Mouse (Mus musculus): ENCODE measurements around the gene Pip5kl1. TPM values are rescaled to one million over a fixed set of nuclear protein-coding genes. Genes with fewer than 3 reads are reported as not detected.

Pip5kl1 gene
- polyA plus RNA-seq, 1 experiment, result 0.36 TPM

DNA sequence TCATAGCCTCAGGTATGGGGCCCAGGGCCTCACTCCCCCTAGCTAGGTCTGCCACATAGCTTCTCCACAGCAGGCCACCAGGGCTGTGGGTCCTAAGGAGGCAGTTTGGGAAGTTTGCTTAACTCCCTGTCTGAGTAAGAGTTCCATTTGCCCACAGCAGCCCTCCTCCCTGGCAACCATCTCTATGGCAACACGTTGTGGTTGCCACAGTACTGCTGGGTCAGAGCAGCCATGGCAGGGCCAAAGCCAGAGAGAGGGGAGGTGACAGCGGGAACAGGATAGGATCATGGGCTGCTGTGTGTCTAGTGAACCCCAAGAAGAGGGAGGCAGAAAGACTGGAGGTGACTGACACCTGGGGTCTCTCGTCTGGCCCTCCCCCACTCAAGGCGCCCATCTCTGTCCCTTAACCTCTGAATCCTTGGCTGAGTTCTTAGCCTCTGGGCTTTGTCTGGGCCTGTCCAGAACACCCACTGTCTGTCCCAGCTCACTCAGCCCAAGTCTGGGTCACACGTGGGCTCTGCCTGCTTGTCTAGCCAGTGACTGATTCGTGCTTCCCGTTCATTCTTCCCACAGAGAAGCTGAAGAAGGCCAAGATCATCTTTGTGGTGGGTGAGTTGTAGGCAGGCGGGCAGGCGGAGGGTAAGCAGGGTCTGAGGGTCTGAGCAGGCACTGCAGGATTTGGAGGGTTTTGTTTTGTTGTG, 54.8 kb downstream of the Pip5kl1 start:
- TF ChIP-seq GATA1 (IDR thresholded peaks at IDR 0.05; ENCODE audit: low read length), result no peak

DNA sequence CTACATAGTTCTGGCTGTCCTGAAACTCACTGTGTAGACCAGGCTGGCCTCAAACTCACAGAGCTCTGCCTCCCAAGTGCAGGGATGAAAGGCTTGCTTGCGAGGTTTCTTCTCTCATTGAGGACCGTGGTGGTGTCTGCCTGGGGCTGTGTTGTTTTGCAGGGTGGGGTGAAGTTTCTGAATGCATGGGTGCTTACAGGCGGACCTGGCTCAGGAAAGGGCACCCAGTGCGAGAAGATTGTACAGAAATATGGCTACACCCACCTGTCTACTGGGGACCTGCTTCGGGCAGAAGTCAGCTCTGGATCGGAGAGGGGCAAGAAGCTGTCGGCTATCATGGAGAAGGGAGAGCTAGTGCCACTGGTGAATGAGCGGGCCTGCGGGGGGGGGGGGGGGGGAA, 55.4 kb downstream of the Pip5kl1 start:
- TF ChIP-seq GATA1 (IDR thresholded peaks at IDR 0.05; ENCODE audit: low read length), result no peak

DNA sequence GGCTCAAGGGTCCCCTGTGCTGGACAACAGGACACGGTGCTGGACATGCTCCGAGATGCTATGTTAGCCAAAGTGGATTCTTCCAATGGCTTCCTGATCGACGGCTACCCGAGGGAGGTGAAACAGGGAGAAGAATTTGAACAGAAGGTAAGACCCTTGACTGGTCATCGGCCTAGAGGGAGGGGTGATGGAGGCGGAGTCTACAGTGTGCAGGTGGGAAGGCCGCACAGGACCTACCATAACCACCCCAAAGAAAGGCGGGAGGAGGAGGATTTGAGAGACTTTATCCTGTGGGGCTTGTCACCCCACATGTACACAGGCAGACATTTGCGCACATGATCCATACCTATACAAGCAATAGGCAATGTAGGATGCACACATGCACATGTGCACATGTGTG, 56.4 kb downstream of the Pip5kl1 start:
- no peak for TF ChIP-seq GATA1 (IDR thresholded peaks at IDR 0.05; ENCODE audit: low read length)

- no peak for TF ChIP-seq GATA1 (IDR thresholded peaks at IDR 0.05; ENCODE audit: low read length)
These were observed 57.3 kb downstream of the Pip5kl1 start for GRCm38 (mm10) chr2:32631737-32632394.

Other genes with a start within 250 kb of the Pip5kl1 start
- 342 and 353 TPM in 2 replicates for gene Ciz1, start 222.5 kb upstream of the Pip5kl1 start, polyA plus RNA-seq (2012)
- gene Dnm1, start 221.5 kb upstream of the Pip5kl1 start, polyA plus RNA-seq (2012), result 0.04 and 0.13 TPM in 2 replicates
- gene 1110008P14Rik, start 192.9 kb upstream of the Pip5kl1 start, polyA plus RNA-seq (2012), result 68.1 and 99.6 TPM in 2 replicates
- gene Lcn2, start 186.5 kb upstream of the Pip5kl1 start, polyA plus RNA-seq (2012), result not detected in 2 replicates
- 8.1 and 10.6 TPM in 2 replicates for gene Ptges2, start 178.9 kb upstream of the Pip5kl1 start, polyA plus RNA-seq (2012)
- 8.4 and 10.4 TPM in 2 replicates for gene Naif1, start 124.3 kb upstream of the Pip5kl1 start, polyA plus RNA-seq (2012)
- 10.0 and 11.7 TPM in 2 replicates for gene Slc25a25, start 123.4 kb upstream of the Pip5kl1 start, polyA plus RNA-seq (2012)
- gene Fam102a, start 39.5 kb upstream of the Pip5kl1 start, polyA plus RNA-seq (2012), result 11.4 and 12.0 TPM in 2 replicates
- gene Dpm2, start 3.9 kb upstream of the Pip5kl1 start, polyA plus RNA-seq (2012), result 7.4 and 8.5 TPM in 2 replicates
- gene 9430097D07Rik, start 887 bp downstream of the Pip5kl1 start, polyA plus RNA-seq (2012), result not detected in 2 replicates
- gene St6galnac4, start 12.3 kb downstream of the Pip5kl1 start, polyA plus RNA-seq (2012), result 25.5 and 29.4 TPM in 2 replicates
- gene St6galnac6, start 24.9 kb downstream of the Pip5kl1 start, polyA plus RNA-seq (2012), result 47.5 and 58.6 TPM in 2 replicates
- 0.63 and 0.94 TPM in 2 replicates for gene Ak1, start 47.0 kb downstream of the Pip5kl1 start, polyA plus RNA-seq (2012)
- gene Eng, start 71.8 kb downstream of the Pip5kl1 start, polyA plus RNA-seq (2012), result 0.31 and 0.61 TPM in 2 replicates
- 116 and 172 TPM in 2 replicates for gene Fpgs, start 129.3 kb downstream of the Pip5kl1 start, polyA plus RNA-seq (2012)
- 76.1 and 131 TPM in 2 replicates for gene Cdk9, start 138.3 kb downstream of the Pip5kl1 start, polyA plus RNA-seq (2012)
- gene Sh2d3c, start 146.3 kb downstream of the Pip5kl1 start, polyA plus RNA-seq (2012), result not detected in 2 replicates
- not detected in 2 replicates for gene 6330409D20Rik, start 166.2 kb downstream of the Pip5kl1 start, polyA plus RNA-seq (2012)
- 37.0 and 41.8 TPM in 2 replicates for gene Tor2a, start 182.4 kb downstream of the Pip5kl1 start, polyA plus RNA-seq (2012)
- 0.02 TPM in 1 of 2 replicates, not detected in the other for gene Ttc16, start 200.8 kb downstream of the Pip5kl1 start, polyA plus RNA-seq (2012)
- 5.8 and 7.0 TPM in 2 replicates for gene Ptrh1, start 201.0 kb downstream of the Pip5kl1 start, polyA plus RNA-seq (2012)
- not detected in 2 replicates for gene Cfap157, start 209.6 kb downstream of the Pip5kl1 start, polyA plus RNA-seq (2012)

Data from G1E-ER4 (cell line).